Mouse (Mus musculus): ENCODE measurements around the gene Abcc9. TPM values are rescaled to one million over a fixed set of nuclear protein-coding genes. Genes with fewer than 3 reads are reported as not detected.
A peak's percentile ranks its signal among the peaks of the same experiment; 100 is the strongest.

The Abcc9 gene
- polyA plus RNA-seq, 1 experiment from 2014 or later, result 22.9 TPM

DNA sequence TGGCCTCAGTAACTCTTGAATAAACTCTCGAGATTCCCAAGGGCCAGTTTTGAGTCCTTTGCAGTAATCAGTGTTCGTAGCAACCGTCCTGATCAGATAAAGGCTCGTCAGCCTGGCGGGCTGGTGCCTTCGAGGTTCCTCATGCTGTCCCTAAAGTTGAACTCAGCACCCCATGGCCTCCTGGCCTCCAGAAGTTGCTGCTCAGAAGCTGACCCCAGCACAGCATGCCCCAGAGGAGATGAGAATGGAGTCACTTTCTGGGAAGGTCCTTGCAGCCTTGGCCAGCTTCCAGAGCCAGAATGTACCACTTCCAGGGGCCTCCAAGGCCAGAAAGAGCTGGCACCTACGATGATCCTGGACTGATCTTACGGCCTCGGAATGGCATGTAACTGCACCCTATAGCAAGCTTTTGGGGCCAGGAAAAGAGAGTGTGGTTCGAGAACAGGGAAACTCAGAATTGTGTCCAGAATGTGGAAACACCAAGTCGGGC, 1.4 kb upstream of the Abcc9 start:
- ATAC-seq (ENCODE audit: insufficient number of reproducible peaks, insufficient read depth, low FRiP score, low read depth), result no peak
- 41% methylated on average over 11 of the region's 11 CpGs for WGBS
- H3K4me1 ChIP-seq (ENCODE audit: control insufficient read depth in 2 of 2, insufficient read depth in 2 of 2, low read length in 2 of 2), result peaks cover 19 to 20% of the 10 kb centered on the region in 2 experiments

DNA sequence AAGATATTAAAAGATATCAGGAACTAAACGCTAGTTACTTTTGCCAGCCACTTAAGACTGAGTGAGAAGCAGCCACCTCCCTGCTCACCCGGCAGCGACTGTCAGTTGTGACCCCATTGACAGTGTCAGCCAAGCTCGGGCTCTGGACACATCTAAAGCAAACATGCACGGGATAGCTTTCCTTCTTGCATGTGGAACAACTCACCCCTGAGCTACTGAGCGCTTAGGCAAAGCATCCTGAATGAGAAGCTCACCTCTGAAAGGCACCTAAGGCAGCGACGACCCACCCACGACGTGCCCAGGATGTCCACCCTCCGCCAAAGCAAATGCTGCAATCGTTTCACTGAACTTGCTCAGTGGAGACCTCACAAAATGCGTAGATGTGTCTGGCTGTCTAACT, 954 bp downstream of the Abcc9 start:
- Histone ChIP-seq H3K27me3 (ENCODE audit: control insufficient read depth, insufficient read depth, low read length) (no peaks in the 10 kb centered on the region), H3K4me2 (ENCODE audit: low read length) (peak overlapping the region; percentile 71), H3K36me3 (ENCODE audit: control insufficient read depth, insufficient read depth, low read length) (peaks cover 15% of the 10 kb centered on the region), H3K9me3 (ENCODE audit: control insufficient read depth, low read length) (no peaks in the 10 kb centered on the region), H3K9ac (ENCODE audit: low read length) (peak overlapping the region; percentile 83), H3K4me1 (ENCODE audit: control insufficient read depth in 2 of 2, insufficient read depth in 2 of 2, low read length in 2 of 2) (peaks cover 17 to 24% of the 10 kb centered on the region in 2 experiments), H3K27ac (replicated peaks in 1 of 2; ENCODE audit: control insufficient read depth in 1 of 2, insufficient read depth in 1 of 2, low read depth in 2 of 2, low read length in 2 of 2) (peak overlapping the region; percentile 60 to 89), H3K4me3 (ENCODE audit: control insufficient read depth in 1 of 2, insufficient read depth in 1 of 2, low read depth in 1 of 2, low read length in 2 of 2) (peak overlapping the region; percentile 34 to 60)
- ATAC-seq (ENCODE audit: insufficient number of reproducible peaks, insufficient read depth, low FRiP score, low read depth), result no peak
- 41% methylated on average over 13 of the region's 13 CpGs for WGBS

More for the DNA sequence above, 1.4 kb upstream of the Abcc9 start:
- Histone ChIP-seq H3K4me3 (ENCODE audit: control insufficient read depth in 1 of 2, insufficient read depth in 1 of 2, low read depth in 1 of 2, low read length in 2 of 2) (no peak overlapping the region), H3K9ac (ENCODE audit: low read length) (0 out of 2 replicates have a peak overlapping the region, but pooled peaks have one; percentile 4), H3K9me3 (ENCODE audit: control insufficient read depth, low read length) (no peaks in the 10 kb centered on the region), H3K27ac (replicated peaks in 1 of 2; ENCODE audit: control insufficient read depth in 1 of 2, insufficient read depth in 1 of 2, low read depth in 2 of 2, low read length in 2 of 2) (peak overlapping the region; percentile 12 to 35; a peak in 2 of 4 replicates), H3K4me2 (ENCODE audit: low read length) (no peak overlapping the region), H3K27me3 (ENCODE audit: control insufficient read depth, insufficient read depth, low read length) (no peaks in the 10 kb centered on the region), H3K36me3 (ENCODE audit: control insufficient read depth, insufficient read depth, low read length) (no peaks in the 10 kb centered on the region)

- H3K4me3 ChIP-seq (ENCODE audit: control insufficient read depth in 1 of 2, insufficient read depth in 1 of 2, low read depth in 1 of 2, low read length in 2 of 2), result peak overlapping the region; percentile 34 to 60
- H3K4me2 ChIP-seq (ENCODE audit: low read length), result peak overlapping the region; percentile 71
- peaks cover 17 to 24% of the 10 kb centered on the region in 2 experiments for H3K4me1 ChIP-seq (ENCODE audit: control insufficient read depth in 2 of 2, insufficient read depth in 2 of 2, low read length in 2 of 2)
- no peak for ATAC-seq (ENCODE audit: insufficient number of reproducible peaks, insufficient read depth, low FRiP score, low read depth)
- peak overlapping the region; percentile 83 for H3K9ac ChIP-seq (ENCODE audit: low read length)
- 31% methylated on average over 8 of the region's 8 CpGs for WGBS
- no peaks in the 10 kb centered on the region for H3K27me3 ChIP-seq (ENCODE audit: control insufficient read depth, insufficient read depth, low read length)
- peaks cover 18% of the 10 kb centered on the region for H3K36me3 ChIP-seq (ENCODE audit: control insufficient read depth, insufficient read depth, low read length)
- no peaks in the 10 kb centered on the region for H3K9me3 ChIP-seq (ENCODE audit: control insufficient read depth, low read length)
- H3K27ac ChIP-seq (replicated peaks in 1 of 2; ENCODE audit: control insufficient read depth in 1 of 2, insufficient read depth in 1 of 2, low read depth in 2 of 2, low read length in 2 of 2), result peak overlapping the region; percentile 60 to 89
Observed at GRCm38 (mm10) chr6:142700753-142701152, 1.4 kb downstream of the Abcc9 start.

- no peak overlapping the region for H3K9ac ChIP-seq (ENCODE audit: low read length)
- no peak for ATAC-seq (ENCODE audit: insufficient number of reproducible peaks, insufficient read depth, low FRiP score, low read depth)
- H3K36me3 ChIP-seq (ENCODE audit: control insufficient read depth, insufficient read depth, low read length), result peaks cover 63% of the 10 kb centered on the region
- no peak overlapping the region for H3K4me3 ChIP-seq (ENCODE audit: control insufficient read depth in 1 of 2, insufficient read depth in 1 of 2, low read depth in 1 of 2, low read length in 2 of 2)
- WGBS, result 68% methylated on average over 5 of the region's 5 CpGs
- no peaks in the 10 kb centered on the region for H3K27me3 ChIP-seq (ENCODE audit: control insufficient read depth, insufficient read depth, low read length)
- no peak overlapping the region for H3K27ac ChIP-seq (replicated peaks in 1 of 2; ENCODE audit: control insufficient read depth in 1 of 2, insufficient read depth in 1 of 2, low read depth in 2 of 2, low read length in 2 of 2)
- H3K9me3 ChIP-seq (ENCODE audit: control insufficient read depth, low read length), result no peaks in the 10 kb centered on the region
- H3K4me2 ChIP-seq (ENCODE audit: low read length), result no peak overlapping the region
- peaks cover 11 to 18% of the 10 kb centered on the region in 2 experiments for H3K4me1 ChIP-seq (ENCODE audit: control insufficient read depth in 2 of 2, insufficient read depth in 2 of 2, low read length in 2 of 2)
Observed at GRCm38 (mm10) chr6:142692085-142692484, 10.0 kb downstream of the Abcc9 start.

- H3K9ac ChIP-seq (ENCODE audit: low read length), result no peak overlapping the region
- peaks cover 65% of the 10 kb centered on the region for H3K36me3 ChIP-seq (ENCODE audit: control insufficient read depth, insufficient read depth, low read length)
- ATAC-seq (ENCODE audit: insufficient number of reproducible peaks, insufficient read depth, low FRiP score, low read depth), result peak; percentile 90
- peak overlapping the region; percentile 79 to 85 for H3K27ac ChIP-seq (replicated peaks in 1 of 2; ENCODE audit: control insufficient read depth in 1 of 2, insufficient read depth in 1 of 2, low read depth in 2 of 2, low read length in 2 of 2)
- no peaks in the 10 kb centered on the region for H3K27me3 ChIP-seq (ENCODE audit: control insufficient read depth, insufficient read depth, low read length)
- 39% methylated on average over 11 of the region's 11 CpGs for WGBS
- no peak overlapping the region for H3K4me3 ChIP-seq (ENCODE audit: control insufficient read depth in 1 of 2, insufficient read depth in 1 of 2, low read depth in 1 of 2, low read length in 2 of 2)
- no peak overlapping the region for H3K4me2 ChIP-seq (ENCODE audit: low read length)
- no peaks in the 10 kb centered on the region for H3K9me3 ChIP-seq (ENCODE audit: control insufficient read depth, low read length)
- H3K4me1 ChIP-seq (ENCODE audit: control insufficient read depth in 2 of 2, insufficient read depth in 2 of 2, low read length in 2 of 2), result peaks cover 11 to 18% of the 10 kb centered on the region in 2 experiments
Observed at GRCm38 (mm10) chr6:142689673-142690072, 12.4 kb downstream of the Abcc9 start.

- no peak overlapping the region for H3K4me2 ChIP-seq (ENCODE audit: low read length)
- H3K9ac ChIP-seq (ENCODE audit: low read length), result no peak overlapping the region
- peaks cover 67% of the 10 kb centered on the region for H3K36me3 ChIP-seq (ENCODE audit: control insufficient read depth, insufficient read depth, low read length)
- no peaks in the 10 kb centered on the region for H3K27me3 ChIP-seq (ENCODE audit: control insufficient read depth, insufficient read depth, low read length)
- H3K9me3 ChIP-seq (ENCODE audit: control insufficient read depth, low read length), result no peaks in the 10 kb centered on the region
- peaks cover 7 to 16% of the 10 kb centered on the region in 2 experiments for H3K4me1 ChIP-seq (ENCODE audit: control insufficient read depth in 2 of 2, insufficient read depth in 2 of 2, low read length in 2 of 2)
- ATAC-seq (ENCODE audit: insufficient number of reproducible peaks, insufficient read depth, low FRiP score, low read depth), result no peak
- no peak overlapping the region for H3K4me3 ChIP-seq (ENCODE audit: control insufficient read depth in 1 of 2, insufficient read depth in 1 of 2, low read depth in 1 of 2, low read length in 2 of 2)
- 70% methylated on average over 7 of the region's 7 CpGs for WGBS
- H3K27ac ChIP-seq (replicated peaks in 1 of 2; ENCODE audit: control insufficient read depth in 1 of 2, insufficient read depth in 1 of 2, low read depth in 2 of 2, low read length in 2 of 2), result peak overlapping the region; percentile 14 to 17; a peak in 1 of 4 replicates
Observed at GRCm38 (mm10) chr6:142682985-142683691, 19.0 kb downstream of the Abcc9 start.

DNA sequence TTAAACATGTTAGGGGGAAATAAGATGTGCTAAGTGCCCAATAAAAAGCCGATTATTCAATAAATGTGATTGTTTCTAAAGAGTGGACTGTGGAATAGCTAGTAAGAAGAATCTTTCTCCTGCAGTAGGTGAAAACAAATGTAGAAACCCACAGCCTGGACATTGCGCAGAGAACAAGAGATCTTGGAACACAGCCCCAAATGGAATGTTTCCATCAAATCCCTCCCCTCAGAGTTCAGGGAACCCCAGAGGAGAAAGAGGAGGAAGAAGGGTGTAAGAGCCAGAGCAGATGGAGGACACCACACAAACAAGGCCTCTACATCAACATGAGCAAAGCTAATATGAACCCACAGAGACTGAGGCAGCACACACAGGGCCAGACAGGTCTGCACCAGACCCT, 32.1 kb downstream of the Abcc9 start:
- no peak overlapping the region for H3K27ac ChIP-seq (replicated peaks in 1 of 2; ENCODE audit: control insufficient read depth in 1 of 2, insufficient read depth in 1 of 2, low read depth in 2 of 2, low read length in 2 of 2)
- H3K27me3 ChIP-seq (ENCODE audit: control insufficient read depth, insufficient read depth, low read length), result no peaks in the 10 kb centered on the region
- H3K9ac ChIP-seq (ENCODE audit: low read length), result no peak overlapping the region
- 83% methylated on average over 2 of the region's 2 CpGs for WGBS
- H3K4me2 ChIP-seq (ENCODE audit: low read length), result no peak overlapping the region
- no peak for ATAC-seq (ENCODE audit: insufficient number of reproducible peaks, insufficient read depth, low FRiP score, low read depth)
- H3K9me3 ChIP-seq (ENCODE audit: control insufficient read depth, low read length), result 0 out of 2 replicates have a peak, but pooled peaks cover 2% of the 10 kb centered on the region
- no peak overlapping the region for H3K4me3 ChIP-seq (ENCODE audit: control insufficient read depth in 1 of 2, insufficient read depth in 1 of 2, low read depth in 1 of 2, low read length in 2 of 2)
- peaks cover 7 to 11% of the 10 kb centered on the region in 2 experiments for H3K4me1 ChIP-seq (ENCODE audit: control insufficient read depth in 2 of 2, insufficient read depth in 2 of 2, low read length in 2 of 2)
- peaks cover 56% of the 10 kb centered on the region for H3K36me3 ChIP-seq (ENCODE audit: control insufficient read depth, insufficient read depth, low read length)
